Mouse (Mus musculus) liver, adult 2 months (tissue): ENCODE measurements around the gene Fndc7. TPM values are rescaled to one million over a fixed set of nuclear protein-coding genes. Genes with fewer than 3 reads are reported as not detected.
A peak's percentile ranks its signal among the peaks of the same experiment; 100 is the strongest.
"Not testable (repeated sequence)": the region's sequence is repeated elsewhere in the genome, so short reads cannot be mapped to it uniquely, and the experiment has no call there.

Source experiments
- DNase-seq: peaks from one replicate; pipeline ENCODE4 v3.0.0-alpha.2; 2011; ENCODE audit warnings: low read depth, low spot score; ENCODE audit errors: extremely low read depth
- H3K27ac ChIP-seq: fragments of 200-500 bp; replicated peaks from 2 replicates; pipeline ENCODE4 v1.5.1; 2012; ENCODE audit warnings: low read depth, mild to moderate bottlenecking, control low read depth, inconsistent platforms, low read length; ENCODE audit not compliant: insufficient read depth
- H3K27me3 ChIP-seq: fragments of 200-500 bp; 2 replicates; pipeline ENCODE4 v1.6.1; 2012; ENCODE audit warnings: mild to moderate bottlenecking, moderate library complexity, low read length, inconsistent platforms; ENCODE audit not compliant: control insufficient read depth, insufficient read depth
- H3K36me3 ChIP-seq: fragments of 200-500 bp; 2 replicates; pipeline ENCODE4 v1.6.1; 2012; ENCODE audit warnings: low read length, inconsistent platforms; ENCODE audit not compliant: control insufficient read depth, insufficient read depth
- H3K4me1 ChIP-seq: fragments of 200-500 bp; 2 replicates; pipeline ENCODE4 v1.6.1; 2011; ENCODE audit warnings: low read length; ENCODE audit not compliant: control insufficient read depth, insufficient read depth
- H3K4me3 ChIP-seq: fragments of 200-500 bp; 2 replicates; pipeline ENCODE4 v1.5.1; 2011; ENCODE audit warnings: low read depth, mild to moderate bottlenecking, control low read depth, low read length, moderate library complexity; ENCODE audit not compliant: insufficient read depth
- H3K79me2 ChIP-seq: fragments of 200-500 bp; 2 replicates; pipeline ENCODE4 v1.6.1; 2012; ENCODE audit warnings: inconsistent platforms, mild to moderate bottlenecking, low read length, moderate library complexity; ENCODE audit not compliant: control insufficient read depth, insufficient read depth
- H3K9ac ChIP-seq: fragments of 200-500 bp; 2 replicates; pipeline ENCODE4 v1.6.1; 2012; ENCODE audit warnings: low read depth, mild to moderate bottlenecking, control low read depth, inconsistent platforms, low read length
- CTCF ChIP-seq: fragments of 200-500 bp; IDR thresholded peaks from 2 replicates; pipeline ENCODE4 v1.5.1; 2011; ENCODE audit warnings: low read depth, low read length, control low read depth
- POLR2A ChIP-seq: fragments of 200-500 bp; IDR thresholded peaks from 2 replicates; pipeline ENCODE4 v1.6.1; 2011; ENCODE audit warnings: low read length, control low read depth; ENCODE audit not compliant: insufficient read depth; ENCODE audit errors: extremely low read depth
- WGBS: fragments of 180-500 bp; shearing (Covaris S2); methylation state at CpG from one replicate; pipeline ENCODE4 v1.1.7; 2018; 5-methylcytosine and 5-hydroxymethylcytosine counted together
- polyA plus RNA-seq: library from polyadenylated mRNA; depleted of rRNA; stranded (reverse); fragments of >200 nt; gene quantifications from 2 replicates; pipeline ENCODE4 v1.2.3, GENCODE M21; 2012
- total RNA-seq: library from RNA; depleted of rRNA; stranded (reverse); fragments of >200 nt; gene quantifications from 2 replicates; pipeline ENCODE4 v1.2.3, GENCODE M21; 2014

Fndc7 gene
- total and polyA plus RNA-seq, 2 experiments, result 0.09 TPM

- DNase-seq, result no peak
- TF ChIP-seq POLR2A, result no peak
- TF ChIP-seq CTCF, result no peak
- Histone ChIP-seq H3K4me3 (no peak overlapping the region), H3K4me1 (peaks cover 4% of the 10 kb centered on the region; the same call in 1 of the 2 replicates), H3K9ac (no peak overlapping the region), H3K36me3 (no peaks in the 10 kb centered on the region; the same call in 1 of the 2 replicates), H3K27me3 (no peaks in the 10 kb centered on the region), H3K79me2 (peaks cover 14% of the 10 kb centered on the region; the same call in 1 of the 2 replicates), H3K27ac (no peak overlapping the region)
- WGBS, result 57% methylated on average over 4 of the region's 4 CpGs
Observed at GRCm38 (mm10) chr3:108840716-108841054, 49.1 kb downstream of the Fndc7 start.

GRCm38 (mm10) chr3:108840000-108840715, 49.6 kb downstream of the Fndc7 start, which contains the start of gene Stxbp3:
Stxbp3 (minus strand) TSS chr3:108840526.
- DNase-seq, result peak; percentile 89
- H3K27me3 ChIP-seq, result no peaks in the 10 kb centered on the region
- peak within 1 kb of the TSS; percentile 80 for H3K27ac ChIP-seq
- WGBS, result under 1% methylated on average over 56 of the region's 56 CpGs
- no peaks in the 10 kb centered on the region; the same call in 1 of the 2 replicates for H3K36me3 ChIP-seq
- peaks cover 14% of the 10 kb centered on the region; the same call in 1 of the 2 replicates for H3K79me2 ChIP-seq
- TF ChIP-seq CTCF, result peak; percentile 93
- peak; percentile 66; the same call in 1 of the 2 replicates for TF ChIP-seq POLR2A
- peaks cover 4% of the 10 kb centered on the region; the same call in 1 of the 2 replicates for H3K4me1 ChIP-seq
- H3K4me3 ChIP-seq, result peak within 1 kb of the TSS; percentile 73
- H3K9ac ChIP-seq, result peak within 1 kb of the TSS; percentile 76

- Histone ChIP-seq H3K27ac (peak overlapping the region; percentile 80), H3K79me2 (peaks cover 14% of the 10 kb centered on the region; the same call in 1 of the 2 replicates), H3K4me3 (peak overlapping the region; percentile 73), H3K9ac (peak overlapping the region; percentile 76), H3K4me1 (peaks cover 4% of the 10 kb centered on the region; the same call in 1 of the 2 replicates), H3K27me3 (no peaks in the 10 kb centered on the region), H3K36me3 (no peaks in the 10 kb centered on the region; the same call in 1 of the 2 replicates)
- WGBS, result 4% methylated on average over 8 of the region's 8 CpGs
- DNase-seq, result no peak
- no peak for TF ChIP-seq POLR2A
- TF ChIP-seq CTCF, result no peak
Observed at GRCm38 (mm10) chr3:108839647-108839999, 50.2 kb downstream of the Fndc7 start.

GRCm38 (mm10) chr3:108838980-108839379, 50.8 kb downstream of the Fndc7 start:
- H3K4me3 ChIP-seq, result no peak overlapping the region
- H3K27ac ChIP-seq, result no peak overlapping the region
- 77% methylated on average over 7 of the region's 7 CpGs for WGBS

GRCm38 (mm10) chr3:108836931-108837330, 52.9 kb downstream of the Fndc7 start:
- H3K27ac ChIP-seq, result no peak overlapping the region
- no peaks in the 10 kb centered on the region; the same call in 1 of the 2 replicates for H3K36me3 ChIP-seq
- no peak for DNase-seq
- no peak overlapping the region for H3K9ac ChIP-seq
- peaks cover 4% of the 10 kb centered on the region; the same call in 1 of the 2 replicates for H3K4me1 ChIP-seq
- H3K79me2 ChIP-seq, result peaks cover 18% of the 10 kb centered on the region
- WGBS, result 89% methylated on average over 6 of the region's 6 CpGs
- TF ChIP-seq CTCF (no peak), POLR2A (no peak)
- H3K27me3 ChIP-seq, result no peaks in the 10 kb centered on the region
- H3K4me3 ChIP-seq, result no peak overlapping the region

More at GRCm38 (mm10) chr3:108838980-108839379, 50.8 kb downstream of the Fndc7 start:
- Histone ChIP-seq H3K4me1 (peaks cover 4% of the 10 kb centered on the region; the same call in 1 of the 2 replicates), H3K36me3 (no peaks in the 10 kb centered on the region; the same call in 1 of the 2 replicates), H3K9ac (no peak overlapping the region), H3K79me2 (peaks cover 18% of the 10 kb centered on the region), H3K27me3 (no peaks in the 10 kb centered on the region)
- no peak for DNase-seq
- TF ChIP-seq POLR2A, result no peak
- no peak for TF ChIP-seq CTCF

GRCm38 (mm10) chr3:108833717-108834116, 56.1 kb downstream of the Fndc7 start:
- Histone ChIP-seq H3K79me2 (peaks cover 18% of the 10 kb centered on the region), H3K4me1 (peaks cover 11% of the 10 kb centered on the region)
- not testable (repeated sequence) for H3K27ac ChIP-seq, H3K36me3 ChIP-seq, H3K4me3 ChIP-seq, H3K27me3 ChIP-seq, H3K9ac ChIP-seq
- DNase-seq, result peak; percentile 56
- WGBS, result 93% methylated on average over 1 of the region's 1 CpGs
